Mouse (Mus musculus): Measurements from ENCODE around the gene Cfap77. TPM values are rescaled to one million over a fixed set of nuclear protein-coding genes. Genes with fewer than 3 reads are reported as not detected.

Gene Cfap77
- polyA plus RNA-seq, 1 experiment from 2014 or later = 0.20 TPM

- 41% methylated on average over 27 of the region's 27 CpGs for WGBS
- Histone ChIP-seq H3K4me2 (ENCODE audit: low read depth, low read length) (peak overlapping the region; percentile 12), H3K27me3 (ENCODE audit: control insufficient read depth, insufficient read depth, low read length) (no peaks in the 10 kb centered on the region), H3K4me1 (ENCODE audit: control insufficient read depth, insufficient read depth, low read length) (peaks cover 27% of the 10 kb centered on the region), H3K27ac (ENCODE audit: low read depth, low read length) (peak overlapping the region; percentile 78), H3K9me3 (ENCODE audit: control insufficient read depth, low read length) (no peaks in the 10 kb centered on the region), H3K36me3 (ENCODE audit: control insufficient read depth, insufficient read depth, low read length) (no peaks in the 10 kb centered on the region), H3K4me3 (ENCODE audit: low read depth, low read length) (no peak overlapping the region), H3K9ac (replicated peaks; ENCODE audit: low read depth, low read length) (peak overlapping the region; percentile 34)
- peak; percentile 76; the same call in 1 of the 2 replicates for ATAC-seq (ENCODE audit: low read depth)
Measured at GRCm38 (mm10) chr2:29016599-29017587, 38.0 kb downstream of the Cfap77 start.

DNA sequence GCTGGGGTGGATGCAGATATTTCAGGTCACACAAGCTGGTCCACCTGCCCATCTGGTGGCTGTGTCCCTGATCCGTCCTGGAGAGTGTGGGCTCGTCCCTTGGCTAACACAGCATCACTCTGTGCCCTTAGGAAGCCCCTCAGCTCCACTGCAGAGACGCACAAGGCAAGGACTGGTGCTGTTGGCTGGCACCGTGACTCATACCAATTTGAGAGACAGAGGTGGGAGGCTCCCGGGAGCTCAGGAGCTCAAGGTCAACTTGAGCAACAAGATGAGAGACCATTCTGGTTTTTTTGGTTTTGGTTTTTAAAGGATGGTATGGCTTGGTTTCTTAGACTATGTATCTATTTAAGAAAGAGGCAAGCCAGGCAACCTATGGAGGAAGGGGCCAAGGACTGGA, 42.3 kb downstream of the Cfap77 start:
- no peak overlapping the region for H3K27ac ChIP-seq (ENCODE audit: low read depth, low read length)
- H3K27me3 ChIP-seq (ENCODE audit: control insufficient read depth, insufficient read depth, low read length) = no peaks in the 10 kb centered on the region; the same call in 1 of the 2 replicates
- H3K9ac ChIP-seq (replicated peaks; ENCODE audit: low read depth, low read length) = no peak overlapping the region
- H3K4me2 ChIP-seq (ENCODE audit: low read depth, low read length) = no peak overlapping the region
- no peaks in the 10 kb centered on the region for H3K9me3 ChIP-seq (ENCODE audit: control insufficient read depth, low read length)
- no peak overlapping the region for H3K4me3 ChIP-seq (ENCODE audit: low read depth, low read length)
- ATAC-seq (ENCODE audit: low read depth) = no peak
- peaks cover 17% of the 10 kb centered on the region; the same call in 1 of the 2 replicates for H3K4me1 ChIP-seq (ENCODE audit: control insufficient read depth, insufficient read depth, low read length)
- WGBS = 73% methylated on average over 5 of the region's 5 CpGs
- no peaks in the 10 kb centered on the region for H3K36me3 ChIP-seq (ENCODE audit: control insufficient read depth, insufficient read depth, low read length)

- H3K4me1 ChIP-seq (ENCODE audit: control insufficient read depth, insufficient read depth, low read length) = peaks cover 10% of the 10 kb centered on the region; the same call in 1 of the 2 replicates
- no peaks in the 10 kb centered on the region for H3K9me3 ChIP-seq (ENCODE audit: control insufficient read depth, low read length)
- no peaks in the 10 kb centered on the region; the same call in 1 of the 2 replicates for H3K27me3 ChIP-seq (ENCODE audit: control insufficient read depth, insufficient read depth, low read length)
- H3K4me3 ChIP-seq (ENCODE audit: low read depth, low read length) = no peak overlapping the region
- no peaks in the 10 kb centered on the region for H3K36me3 ChIP-seq (ENCODE audit: control insufficient read depth, insufficient read depth, low read length)
- H3K4me2 ChIP-seq (ENCODE audit: low read depth, low read length) = no peak overlapping the region
- no peak for ATAC-seq (ENCODE audit: low read depth)
- H3K9ac ChIP-seq (replicated peaks; ENCODE audit: low read depth, low read length) = no peak overlapping the region
- no peak overlapping the region for H3K27ac ChIP-seq (ENCODE audit: low read depth, low read length)
- WGBS = 85% methylated on average over 6 of the region's 6 CpGs
Measured at GRCm38 (mm10) chr2:29007656-29008055, 47.2 kb downstream of the Cfap77 start.

GRCm38 (mm10) chr2:29006455-29007034, 48.3 kb downstream of the Cfap77 start:
- 33% methylated on average over 13 of the region's 13 CpGs for WGBS
- H3K4me1 ChIP-seq (ENCODE audit: control insufficient read depth, insufficient read depth, low read length) = peaks cover 8% of the 10 kb centered on the region; the same call in 1 of the 2 replicates
- H3K4me3 ChIP-seq (ENCODE audit: low read depth, low read length) = no peak overlapping the region
- no peak overlapping the region for H3K9ac ChIP-seq (replicated peaks; ENCODE audit: low read depth, low read length)
- ATAC-seq (ENCODE audit: low read depth) = no peak
- H3K27me3 ChIP-seq (ENCODE audit: control insufficient read depth, insufficient read depth, low read length) = no peaks in the 10 kb centered on the region; the same call in 1 of the 2 replicates
- H3K9me3 ChIP-seq (ENCODE audit: control insufficient read depth, low read length) = no peaks in the 10 kb centered on the region
- H3K27ac ChIP-seq (ENCODE audit: low read depth, low read length) = no peak overlapping the region
- H3K36me3 ChIP-seq (ENCODE audit: control insufficient read depth, insufficient read depth, low read length) = no peaks in the 10 kb centered on the region
- H3K4me2 ChIP-seq (ENCODE audit: low read depth, low read length) = no peak overlapping the region

DNA sequence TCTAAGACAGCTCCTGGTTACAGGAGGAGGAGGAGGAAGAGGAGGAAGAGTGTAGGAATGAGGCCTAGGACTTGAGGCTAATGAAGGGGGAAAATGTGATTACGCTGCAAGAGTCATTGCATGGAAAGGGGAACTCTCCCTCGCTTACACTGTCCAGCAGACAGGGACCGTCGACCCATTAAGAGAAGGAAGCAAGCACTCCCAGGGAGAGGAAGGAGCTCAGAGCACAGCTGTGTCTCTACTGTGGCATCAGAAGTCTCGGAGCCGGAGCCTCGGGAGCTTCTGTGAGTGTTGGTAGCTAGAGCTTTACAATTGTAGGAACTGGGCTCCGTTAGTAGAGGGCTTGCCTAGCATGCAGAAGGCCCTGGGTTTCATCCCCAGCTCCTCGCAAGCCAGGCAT, 50.8 kb downstream of the Cfap77 start:
- no peak for ATAC-seq (ENCODE audit: low read depth)
- no peak overlapping the region for H3K27ac ChIP-seq (ENCODE audit: low read depth, low read length)
- 57% methylated on average over 9 of the region's 9 CpGs for whole genome bisulfite sequencing

GRCm38 (mm10) chr2:28998246-28998645, 56.6 kb downstream of the Cfap77 start:
- Histone ChIP-seq H3K9me3 (ENCODE audit: control insufficient read depth, low read length) (no peaks in the 10 kb centered on the region), H3K27ac (ENCODE audit: low read depth, low read length) (peak overlapping the region; percentile 85; the same call in 1 of the 2 replicates), H3K9ac (replicated peaks; ENCODE audit: low read depth, low read length) (no peak overlapping the region), H3K4me1 (ENCODE audit: control insufficient read depth, insufficient read depth, low read length) (peaks cover 15% of the 10 kb centered on the region), H3K27me3 (ENCODE audit: control insufficient read depth, insufficient read depth, low read length) (no peaks in the 10 kb centered on the region), H3K36me3 (ENCODE audit: control insufficient read depth, insufficient read depth, low read length) (no peaks in the 10 kb centered on the region), H3K4me2 (ENCODE audit: low read depth, low read length) (no peak overlapping the region), H3K4me3 (ENCODE audit: low read depth, low read length) (no peak overlapping the region)
- 52% methylated on average over 5 of the region's 5 CpGs for WGBS
- ATAC-seq (ENCODE audit: low read depth) = no peak

More for the DNA sequence above, 50.8 kb downstream of the Cfap77 start:
- no peaks in the 10 kb centered on the region for H3K36me3 ChIP-seq (ENCODE audit: control insufficient read depth, insufficient read depth, low read length)
- no peak overlapping the region for H3K4me2 ChIP-seq (ENCODE audit: low read depth, low read length)
- H3K9me3 ChIP-seq (ENCODE audit: control insufficient read depth, low read length) = no peaks in the 10 kb centered on the region
- H3K4me1 ChIP-seq (ENCODE audit: control insufficient read depth, insufficient read depth, low read length) = peaks cover 8% of the 10 kb centered on the region; the same call in 1 of the 2 replicates
- no peak overlapping the region for H3K9ac ChIP-seq (replicated peaks; ENCODE audit: low read depth, low read length)
- H3K4me3 ChIP-seq (ENCODE audit: low read depth, low read length) = no peak overlapping the region
- H3K27me3 ChIP-seq (ENCODE audit: control insufficient read depth, insufficient read depth, low read length) = no peaks in the 10 kb centered on the region

DNA sequence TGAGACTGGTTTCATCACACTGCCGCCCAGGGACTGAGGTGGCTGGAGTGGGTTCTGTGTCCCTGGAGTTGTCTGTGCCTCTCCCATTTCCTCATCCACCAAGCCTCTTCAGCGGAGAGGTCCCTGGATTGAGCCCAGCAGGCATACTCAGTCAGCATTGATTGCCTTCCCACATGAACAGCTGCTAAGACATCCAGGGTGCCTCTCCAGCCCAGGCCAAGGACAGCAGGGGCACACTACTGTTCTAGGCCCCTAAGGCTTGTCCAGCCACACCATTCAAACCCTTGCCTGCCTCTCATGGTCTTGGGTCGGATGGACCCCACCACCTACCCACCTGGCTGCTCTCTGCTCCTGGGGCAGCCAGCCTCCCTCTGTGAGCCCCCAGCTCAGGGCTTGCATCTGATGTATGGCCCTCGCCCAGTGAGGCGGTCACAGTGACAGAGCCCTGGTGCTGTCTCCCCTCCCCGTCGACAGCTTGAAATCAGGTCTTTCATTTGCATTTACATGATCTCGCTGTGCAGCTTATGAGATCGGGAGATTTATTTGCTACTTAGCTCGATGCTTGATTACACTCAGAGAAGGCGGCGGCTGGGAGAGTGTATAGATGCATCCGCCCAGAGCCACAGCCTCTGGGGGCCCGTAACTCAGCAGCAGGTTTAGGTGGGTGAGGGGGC, 57.6 kb downstream of the Cfap77 start:
- ATAC-seq (ENCODE audit: low read depth) = peak; percentile 71
- H3K9me3 ChIP-seq (ENCODE audit: control insufficient read depth, low read length) = no peaks in the 10 kb centered on the region
- H3K9ac ChIP-seq (replicated peaks; ENCODE audit: low read depth, low read length) = peak overlapping the region; percentile 28; the same call in 1 of the 2 replicates
- H3K27ac ChIP-seq (ENCODE audit: low read depth, low read length) = peak overlapping the region; percentile 85
- 23% methylated on average over 14 of the region's 14 CpGs for WGBS
- H3K4me3 ChIP-seq (ENCODE audit: low read depth, low read length) = no peak overlapping the region
- H3K27me3 ChIP-seq (ENCODE audit: control insufficient read depth, insufficient read depth, low read length) = no peaks in the 10 kb centered on the region
- no peaks in the 10 kb centered on the region for H3K36me3 ChIP-seq (ENCODE audit: control insufficient read depth, insufficient read depth, low read length)
- 0 out of 2 replicates have a peak overlapping the region, but pooled peaks have one; percentile 7 for H3K4me2 ChIP-seq (ENCODE audit: low read depth, low read length)
- H3K4me1 ChIP-seq (ENCODE audit: control insufficient read depth, insufficient read depth, low read length) = peaks cover 15% of the 10 kb centered on the region

GRCm38 (mm10) chr2:28995436-28995835, 59.4 kb downstream of the Cfap77 start:
- WGBS = 45% methylated on average over 4 of the region's 4 CpGs
- Histone ChIP-seq H3K4me2 (ENCODE audit: low read depth, low read length) (no peak overlapping the region), H3K4me1 (ENCODE audit: control insufficient read depth, insufficient read depth, low read length) (peaks cover 15% of the 10 kb centered on the region), H3K4me3 (ENCODE audit: low read depth, low read length) (no peak overlapping the region), H3K27ac (ENCODE audit: low read depth, low read length) (no peak overlapping the region), H3K27me3 (ENCODE audit: control insufficient read depth, insufficient read depth, low read length) (no peaks in the 10 kb centered on the region), H3K36me3 (ENCODE audit: control insufficient read depth, insufficient read depth, low read length) (no peaks in the 10 kb centered on the region), H3K9ac (replicated peaks; ENCODE audit: low read depth, low read length) (no peak overlapping the region), H3K9me3 (ENCODE audit: control insufficient read depth, low read length) (no peaks in the 10 kb centered on the region)
- ATAC-seq (ENCODE audit: low read depth) = 0 out of 2 replicates have a peak, but pooled peaks have one; percentile 20

All from neural tube, embryonic 14.5 days (tissue).